Mouse (Mus musculus) CH12.LX (cell line): ENCODE measurements at regions not wholly inside any gene's neighbourhood (a gene's known extent, or its start where the extent isn't known, plus 50 kb on each side); places are given as distances from the start of the nearest gene placed in this dataset.

ENCODE experiments used
- DNase-seq: peaks from one replicate; pipeline ENCODE4 v3.0.0-alpha.2; 2013; ENCODE audit errors: extremely low read depth
- H3K27ac ChIP-seq: 2 replicates; pipeline ENCODE4 v1.5.1; 2012; ENCODE audit warnings: low read depth, mild to moderate bottlenecking, control low read depth, moderate library complexity; ENCODE audit not compliant: insufficient read depth
- H3K27me3 ChIP-seq: replicated peaks from 2 replicates; pipeline ENCODE3; 2012; ENCODE audit warnings: inconsistent platforms
- H3K36me3 ChIP-seq, 2 experiments: replicated peaks in 1 of 2; 2 replicates each; pipeline versions ENCODE3 to v1.6.1; 2012; ENCODE audit warnings: inconsistent platforms in 1 of 2, low read length in 1 of 2, mild to moderate bottlenecking in 1 of 2, mixed read lengths in 1 of 2, moderate library complexity in 1 of 2; ENCODE audit not compliant: control insufficient read depth in 1 of 2, insufficient read depth in 1 of 2
- H3K4me1 ChIP-seq, 2 experiments: 2 replicates each; pipeline ENCODE4 v1.6.1; 2012; ENCODE audit warnings: inconsistent platforms in 1 of 2, moderate library complexity in 1 of 2; ENCODE audit not compliant: insufficient read depth in 2 of 2, control insufficient read depth in 1 of 2
- H3K4me2 ChIP-seq: 2 replicates; pipeline ENCODE4 v1.6.1; 2012; ENCODE audit warnings: low read depth, mild to moderate bottlenecking, control low read depth; ENCODE audit not compliant: poor library complexity, insufficient read depth, severe bottlenecking
- H3K4me3 ChIP-seq, 3 experiments: fragments of 150-350 bp in 1 of 3; sonication (generic) in 1 of 3; replicated peaks in 1 of 3; 2 replicates each; pipeline versions ENCODE3 to v1.5.1; 2011 to 2012; ENCODE audit warnings: low read depth in 2 of 3, low read length in 2 of 3, mild to moderate bottlenecking in 2 of 3, moderate library complexity in 2 of 3, control low read depth in 1 of 3, improper control_type of control experiment in 1 of 3, inconsistent platforms in 1 of 3, mixed read lengths in 1 of 3; ENCODE audit not compliant: poor library complexity in 1 of 3
- H3K79me2 ChIP-seq: replicated peaks from 2 replicates; pipeline ENCODE4 v1.6.1; 2012; ENCODE audit warnings: mild to moderate bottlenecking, moderate library complexity; ENCODE audit not compliant: control insufficient read depth, poor library complexity, insufficient read depth, severe bottlenecking; ENCODE audit errors: extremely low read depth
- H3K9ac ChIP-seq: 2 replicates; pipeline ENCODE4 v1.6.1; 2012; ENCODE audit warnings: low read depth, mild to moderate bottlenecking, control low read depth, moderate library complexity; ENCODE audit not compliant: insufficient read depth
- H3K9me3 ChIP-seq: replicated peaks from 2 replicates; pipeline ENCODE3; 2012; ENCODE audit warnings: low read length, inconsistent platforms, mixed read lengths
- BHLHE40 ChIP-seq: IDR thresholded peaks from 2 replicates; pipeline ENCODE4 v1.6.1; 2011; ENCODE audit warnings: mild to moderate bottlenecking, low read depth, low read length, improper control_type of control experiment
- CHD1 ChIP-seq: IDR thresholded peaks from 2 replicates; pipeline ENCODE4 v1.6.1; 2012; ENCODE audit warnings: low read depth, low read length, improper control_type of control experiment, inconsistent platforms
- CHD2 ChIP-seq: IDR thresholded peaks from 2 replicates; pipeline ENCODE4 v1.6.1; 2011; ENCODE audit warnings: low read length, improper control_type of control experiment
- CTCF ChIP-seq, 2 experiments: IDR thresholded peaks in 1 of 2; conservative IDR thresholded peaks in 1 of 2; 2 replicates each; pipeline ENCODE4 v1.5.1; 2011 to 2012; ENCODE audit warnings: low read depth in 2 of 2, low read length in 2 of 2, improper control_type of control experiment in 1 of 2, inconsistent platforms in 1 of 2, mild to moderate bottlenecking in 1 of 2, moderate library complexity in 1 of 2
- E2F4 ChIP-seq: IDR thresholded peaks from 2 replicates; pipeline ENCODE4 v1.6.1; 2011; ENCODE audit warnings: low read depth, low read length, improper control_type of control experiment; ENCODE audit not compliant: insufficient replicate concordance
- ELF1 ChIP-seq: IDR thresholded peaks from 2 replicates; pipeline ENCODE4 v1.6.1; 2014; ENCODE audit warnings: low read depth, mild to moderate bottlenecking, inconsistent platforms, low read length, improper control_type of control experiment
- EP300 ChIP-seq: IDR thresholded peaks from 2 replicates; pipeline ENCODE4 v1.6.1; 2011; ENCODE audit warnings: low read length, improper control_type of control experiment
- ETS1 ChIP-seq: conservative IDR thresholded peaks from 2 replicates; pipeline ENCODE4 v1.6.1; 2012; ENCODE audit warnings: low read depth, mild to moderate bottlenecking, inconsistent platforms, low read length, improper control_type of control experiment, moderate library complexity
- HCFC1 ChIP-seq: IDR thresholded peaks from 2 replicates; pipeline ENCODE4 v1.6.1; 2012; ENCODE audit warnings: low read depth, mild to moderate bottlenecking, inconsistent platforms, low read length, improper control_type of control experiment
- JUND ChIP-seq: conservative IDR thresholded peaks from 2 replicates; pipeline ENCODE4 v1.6.1; 2011; ENCODE audit warnings: low read depth, low read length, improper control_type of control experiment
- KAT2A ChIP-seq: IDR thresholded peaks from 2 replicates; pipeline ENCODE4 v1.6.1; 2012; ENCODE audit warnings: low read length, improper control_type of control experiment, inconsistent platforms; ENCODE audit not compliant: insufficient replicate concordance
- MAFK ChIP-seq: IDR thresholded peaks from 2 replicates; pipeline ENCODE4 v1.6.1; 2011; ENCODE audit warnings: low read length, improper control_type of control experiment; ENCODE audit not compliant: insufficient replicate concordance
- MAZ ChIP-seq: IDR thresholded peaks from 2 replicates; pipeline ENCODE4 v1.6.1; 2012; ENCODE audit warnings: low read depth, mild to moderate bottlenecking, inconsistent platforms, low read length, improper control_type of control experiment, moderate library complexity
- MEF2A ChIP-seq: IDR thresholded peaks from 2 replicates; pipeline ENCODE4 v1.6.1; 2014; ENCODE audit warnings: low read depth, mild to moderate bottlenecking, inconsistent platforms, low read length, improper control_type of control experiment, borderline replicate concordance
- MXI1 ChIP-seq: IDR thresholded peaks from 2 replicates; pipeline ENCODE4 v1.6.1; 2011; ENCODE audit warnings: mild to moderate bottlenecking, low read depth, low read length, improper control_type of control experiment
- MYC ChIP-seq: IDR thresholded peaks from 2 replicates; pipeline ENCODE4 v1.6.1; 2011; ENCODE audit warnings: low read depth, mild to moderate bottlenecking, improper control_type of control experiment, low read length
- NELFE ChIP-seq: IDR thresholded peaks from 2 replicates; pipeline ENCODE4 v1.6.1; 2011; ENCODE audit warnings: low read depth, low read length, improper control_type of control experiment
- NRF1 ChIP-seq: IDR thresholded peaks from 2 replicates; pipeline ENCODE4 v1.6.1; 2014; ENCODE audit warnings: low read depth, mild to moderate bottlenecking, inconsistent platforms, low read length, improper control_type of control experiment, moderate library complexity
- PAX5 ChIP-seq: IDR thresholded peaks from 2 replicates; pipeline ENCODE4 v1.6.1; 2012; ENCODE audit warnings: low read length, inconsistent platforms, mixed read lengths
- POLR2A ChIP-seq: IDR thresholded peaks from 2 replicates; pipeline ENCODE4 v1.6.1; 2011; ENCODE audit warnings: low read depth, mild to moderate bottlenecking, improper control_type of control experiment, low read length
- RAD21 ChIP-seq: IDR thresholded peaks from 2 replicates; pipeline ENCODE4 v1.6.1; 2011; ENCODE audit warnings: low read depth, mild to moderate bottlenecking, low read length, improper control_type of control experiment, moderate library complexity
- SIN3A ChIP-seq: IDR thresholded peaks from 2 replicates; pipeline ENCODE4 v1.6.1; 2012; ENCODE audit warnings: low read length, improper control_type of control experiment, inconsistent platforms
- TBP ChIP-seq: conservative IDR thresholded peaks from 2 replicates; pipeline ENCODE4 v1.6.1; 2011; ENCODE audit warnings: low read depth, low read length, improper control_type of control experiment
- TCF12 ChIP-seq: IDR thresholded peaks from 2 replicates; pipeline ENCODE4 v1.6.1; 2014; ENCODE audit warnings: low read depth, mild to moderate bottlenecking, inconsistent platforms, low read length, improper control_type of control experiment
- UBTF ChIP-seq: IDR thresholded peaks from 2 replicates; pipeline ENCODE4 v1.6.1; 2012; ENCODE audit warnings: low read depth, mild to moderate bottlenecking, inconsistent platforms, low read length, improper control_type of control experiment, moderate library complexity
- USF2 ChIP-seq: conservative IDR thresholded peaks from 2 replicates; pipeline ENCODE4 v1.6.1; 2011; ENCODE audit warnings: low read depth, low read length, improper control_type of control experiment
- ZC3H11A ChIP-seq: IDR thresholded peaks from 2 replicates; pipeline ENCODE4 v1.6.1; 2012; ENCODE audit warnings: low read depth, mild to moderate bottlenecking, inconsistent platforms, low read length, improper control_type of control experiment
- ZKSCAN1 ChIP-seq: IDR thresholded peaks from 2 replicates; pipeline ENCODE4 v1.6.1; 2012; ENCODE audit warnings: low read depth, inconsistent platforms, low read length, improper control_type of control experiment, borderline replicate concordance
- ZMIZ1 ChIP-seq: IDR thresholded peaks from 2 replicates; pipeline ENCODE4 v1.6.1; 2012; ENCODE audit warnings: low read depth, mild to moderate bottlenecking, inconsistent platforms, low read length, improper control_type of control experiment
- ZNF384 ChIP-seq: IDR thresholded peaks from 2 replicates; pipeline ENCODE4 v1.6.1; 2012; ENCODE audit warnings: low read depth, low read length, improper control_type of control experiment, inconsistent platforms
- dilution Hi-C: fragments of 300-500 bp; cut with MboI; formaldehyde crosslinking; loops from 2 replicates; pipeline ENCODE4 v1.14.3; 2020; ENCODE audit warnings: low sequenced_read_pairs; ENCODE audit not compliant: extremely low pct_unique_long_range_greater_than_20kb, extremely low pct_ligation_motif_present
- in situ Hi-C: fragments of 300-500 bp; cut with MboI; formaldehyde crosslinking; loops from 3 replicates; pipeline ENCODE4 v1.14.3; 2019; ENCODE audit warnings: low sequenced_read_pairs, low pct_ligation_motif_present, low pct_unique_long_range_greater_than_20kb, mixed read lengths

GRCm38 (mm10) chr12:92589725-92590124, 740.8 kb upstream of the Sel1l start:
- H3K9me3 ChIP-seq, result no peaks in the 10 kb centered on the region
- H3K4me2 ChIP-seq, result no peak overlapping the region
- no peaks in the 10 kb centered on the region for H3K4me1 ChIP-seq
- no peak overlapping the region for H3K27ac ChIP-seq
- H3K4me3 ChIP-seq, result no peak overlapping the region
- no peak overlapping the region for H3K9ac ChIP-seq
- in situ Hi-C loops, result no loop called here
- H3K79me2 ChIP-seq, result no peaks in the 10 kb centered on the region
- no peaks in the 10 kb centered on the region for H3K27me3 ChIP-seq
- no peak for TF ChIP-seq MAZ
- no peak for TF ChIP-seq ETS1
- TF ChIP-seq HCFC1, result no peak
- TF ChIP-seq MYC, result no peak
- TF ChIP-seq SIN3A, result no peak
- no peak for TF ChIP-seq ELF1
- TF ChIP-seq NRF1, result no peak
- no peak for TF ChIP-seq NELFE
- no peak for TF ChIP-seq PAX5
- no peak for TF ChIP-seq CHD1
- TF ChIP-seq MXI1, result no peak
- no peak for TF ChIP-seq KAT2A
- TF ChIP-seq EP300, result no peak
- TF ChIP-seq CHD2, result no peak
- TF ChIP-seq UBTF, result no peak
- no peak for TF ChIP-seq TBP
- no peak for TF ChIP-seq ZC3H11A
- no peak for TF ChIP-seq CTCF (conservative IDR thresholded peaks at IDR 0.05 in 1 of 2, IDR thresholded peaks at IDR 0.05 in 1 of 2; ENCODE audit: low read depth in 2 of 2, low read length in 2 of 2)
- TF ChIP-seq RAD21, result no peak
- no peak for TF ChIP-seq ZMIZ1
- dilution Hi-C loops, result no loop called here
- DNase-seq, result no peak
- no peaks in the 10 kb centered on the region for H3K36me3 ChIP-seq

- Histone ChIP-seq H3K4me2 (no peak overlapping the region), H3K4me1 (no peaks in the 10 kb centered on the region), H3K9ac (no peak overlapping the region), H3K27me3 (no peaks in the 10 kb centered on the region), H3K9me3 (no peaks in the 10 kb centered on the region), H3K36me3 (no peaks in the 10 kb centered on the region), H3K4me3 (no peak overlapping the region), H3K79me2 (no peaks in the 10 kb centered on the region), H3K27ac (no peak overlapping the region)
- in situ Hi-C loops (no loop called here), dilution Hi-C loops (no loop called here)
- no peak for TF ChIP-seq USF2
- TF ChIP-seq NRF1, result no peak
- no peak for TF ChIP-seq E2F4
- TF ChIP-seq JUND, result no peak
- TF ChIP-seq CHD1, result no peak
- TF ChIP-seq TCF12, result no peak
- no peak for TF ChIP-seq POLR2A
- no peak for TF ChIP-seq MXI1
- no peak for TF ChIP-seq PAX5
- TF ChIP-seq EP300, result no peak
- no peak for TF ChIP-seq NELFE
- no peak for TF ChIP-seq BHLHE40
- TF ChIP-seq ZNF384, result no peak
- TF ChIP-seq ZMIZ1, result no peak
- no peak for TF ChIP-seq ZKSCAN1
- no peak for TF ChIP-seq MEF2A
- TF ChIP-seq MAFK, result no peak
- DNase-seq, result no peak
These were observed 740.3 kb upstream of the Sel1l start for GRCm38 (mm10) chr12:92589305-92589704.
